Mouse (Mus musculus) ES-E14 (cell line): ENCODE measurements at regions not wholly inside any gene's neighbourhood (a gene's known extent, or its start where the extent isn't known, plus 50 kb on each side); places are given as distances from the start of the nearest gene placed in this dataset.

Source experiments
- CHD2 ChIP-seq: IDR thresholded peaks from 2 replicates; pipeline ENCODE4 v1.6.1; 2014; ENCODE audit warnings: mild to moderate bottlenecking, low read depth, low read length, inconsistent platforms
- HCFC1 ChIP-seq: IDR thresholded peaks from 2 replicates; pipeline ENCODE4 v1.6.1; 2012; ENCODE audit warnings: low read length, inconsistent platforms, borderline replicate concordance; ENCODE audit not compliant: insufficient read depth
- MAFK ChIP-seq: IDR thresholded peaks from 2 replicates; pipeline ENCODE4 v1.6.1; 2014; ENCODE audit warnings: mild to moderate bottlenecking, low read depth, low read length, inconsistent platforms; ENCODE audit not compliant: insufficient read depth

DNA sequence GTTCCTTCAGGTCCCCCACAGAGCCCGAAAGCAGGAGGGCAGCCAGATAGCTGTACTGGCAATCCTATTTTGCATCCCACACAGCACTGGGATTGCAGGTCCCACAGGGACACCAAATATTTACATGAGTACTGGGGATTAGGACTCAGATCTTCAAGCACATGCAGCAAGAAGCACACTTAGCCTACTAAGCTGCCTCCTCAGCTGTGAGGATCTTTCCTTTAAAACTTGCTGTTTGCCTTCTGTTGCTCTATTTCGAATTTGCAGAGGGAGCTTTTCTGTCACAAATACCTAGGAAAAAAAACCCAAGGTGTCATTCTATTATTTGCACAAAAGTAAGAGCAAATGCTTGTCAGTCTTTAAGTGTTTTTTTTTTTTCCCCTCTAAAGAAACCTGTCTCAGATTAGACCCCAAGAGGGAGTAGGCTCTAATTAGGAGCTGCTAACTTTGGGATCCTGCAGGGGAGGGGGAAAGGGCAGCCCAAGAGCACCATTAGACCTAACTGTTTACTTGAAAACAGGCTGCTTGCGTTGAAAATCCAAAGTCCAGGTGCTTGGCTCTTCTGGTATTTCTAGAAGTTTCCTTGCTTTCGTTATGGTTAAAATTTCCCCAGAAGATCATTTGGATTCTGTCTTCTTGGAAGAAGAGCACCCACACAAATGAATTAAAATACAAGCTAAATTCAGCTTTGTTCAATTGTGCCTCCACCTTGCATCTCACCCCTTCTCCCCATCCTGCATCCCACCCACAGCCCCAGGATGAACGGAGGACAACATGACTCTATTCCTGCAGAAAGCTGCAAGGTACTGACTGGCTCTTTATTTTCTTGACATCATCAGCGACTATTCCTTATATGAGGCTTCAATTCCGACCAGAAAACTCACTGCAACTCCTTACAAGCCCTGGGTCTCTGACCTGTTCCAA, 215.5 kb downstream of the Kcnj2 start:
- TF ChIP-seq HCFC1: no peak
- TF ChIP-seq CHD2: no peak
- no peak; the same call in 1 of the 2 replicates for TF ChIP-seq MAFK
